Mouse (Mus musculus) spleen, adult 12 weeks (tissue): ENCODE results near the gene Hoxa5.

Experiments used
- DNase-seq: peaks from one replicate; pipeline ENCODE4 v3.0.0; 2022; ENCODE audit warnings: low spot score

Gene Hoxa5

GRCm38 (mm10) chr6:52226569-52227257 is 22.3 kb upstream of the Hoxa5 start:
- no peak for DNase-seq

- DNase-seq: no peak
Measured at GRCm38 (mm10) chr6:52225612-52226568, 21.5 kb upstream of the Hoxa5 start.

GRCm38 (mm10) chr6:52224895-52225611 is 20.7 kb upstream of the Hoxa5 start:
- DNase-seq: no peak

DNA sequence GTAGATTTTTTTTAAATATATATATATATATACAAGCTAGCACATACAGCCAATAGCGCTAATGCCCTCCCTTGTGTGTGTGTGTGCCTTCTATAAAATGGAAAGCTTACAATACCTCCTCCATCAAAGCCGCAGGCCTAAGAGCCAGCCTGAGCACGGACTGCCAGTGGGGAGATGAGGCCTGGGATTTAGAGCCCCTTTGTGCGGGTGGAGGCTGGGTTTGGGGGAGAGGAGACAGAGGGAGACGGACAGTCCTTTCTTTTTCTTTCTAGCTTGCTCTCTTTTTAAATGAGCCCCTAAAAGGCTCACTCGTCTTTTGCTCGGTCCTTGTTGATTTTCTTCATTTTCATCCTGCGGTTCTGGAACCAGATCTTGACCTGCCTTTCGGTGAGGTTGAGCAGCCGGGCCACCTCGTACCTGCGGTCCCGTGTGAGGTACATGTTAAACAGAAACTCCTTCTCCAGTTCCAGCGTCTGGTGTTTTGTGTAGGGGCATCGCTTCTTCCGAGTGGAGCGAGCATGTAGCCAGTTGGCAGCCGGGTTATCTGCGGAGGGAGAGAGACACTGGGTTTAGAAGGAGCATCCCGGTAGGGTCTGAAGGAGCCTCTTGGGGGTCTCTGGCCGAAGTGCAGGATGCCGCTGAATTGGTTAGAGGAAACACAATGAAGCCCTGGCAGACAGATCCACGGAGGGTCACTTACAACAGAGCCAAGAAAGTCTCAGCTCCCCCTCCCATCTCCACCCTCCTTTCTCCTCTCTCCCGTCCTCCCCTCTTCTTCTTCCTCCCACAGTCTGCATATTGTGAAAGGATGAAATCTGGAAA is 19.8 kb upstream of the Hoxa5 start:
- DNase-seq: no peak

GRCm38 (mm10) chr6:52222729-52223128 is 18.3 kb upstream of the Hoxa5 start:
- no peak for DNase-seq

GRCm38 (mm10) chr6:52221993-52222685 is 17.8 kb upstream of the Hoxa5 start:
- no peak for DNase-seq

GRCm38 (mm10) chr6:52221337-52221992 is 17.1 kb upstream of the Hoxa5 start, which contains the start of gene Hoxa7:
Gene Hoxa7, minus strand, starts transcription at chr6:52221854.
- DNase-seq: peak; percentile 63

GRCm38 (mm10) chr6:52220865-52221310 is 16.5 kb upstream of the Hoxa5 start:
- no peak for DNase-seq

DNA sequence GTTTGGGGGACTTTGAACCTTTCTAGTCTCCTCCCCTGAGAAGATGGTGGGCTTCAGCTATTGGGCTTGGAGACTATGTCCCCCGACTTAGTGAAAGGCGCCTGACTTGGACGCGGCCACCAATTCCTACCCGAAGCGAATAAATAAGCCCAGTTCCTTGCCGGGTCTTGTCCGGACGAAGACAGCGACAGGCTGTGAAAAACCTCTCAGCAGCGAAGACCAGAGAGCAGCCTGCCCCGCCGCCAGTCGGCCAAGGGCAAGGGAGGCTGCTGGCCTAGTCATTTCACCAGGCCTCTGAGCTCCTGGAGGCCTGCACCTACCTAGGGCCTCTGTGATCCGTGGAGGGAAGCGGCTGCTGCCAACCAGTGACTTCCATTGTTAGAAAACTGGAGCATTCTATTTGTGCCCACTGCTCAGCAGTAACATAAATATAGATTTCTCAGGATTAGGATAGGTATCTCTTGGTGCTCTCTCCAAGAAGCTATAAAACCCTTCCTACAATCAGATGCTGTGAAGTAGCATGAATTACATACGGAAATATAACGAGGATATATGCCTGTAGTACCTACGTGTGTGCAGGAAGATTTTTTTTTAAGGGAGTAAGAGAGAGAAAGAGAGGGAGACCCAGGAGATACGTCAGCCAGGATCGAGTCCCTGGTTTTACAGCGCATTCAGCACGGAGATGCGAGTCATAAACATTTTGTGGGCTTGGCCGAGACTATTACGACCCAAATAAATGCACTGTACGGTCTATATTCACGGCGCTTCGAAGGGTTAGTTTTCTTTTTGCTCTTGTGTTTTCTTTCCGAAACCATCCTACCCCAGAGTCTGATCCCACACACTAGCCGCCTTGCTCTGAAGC is 15.8 kb upstream of the Hoxa5 start:
- no peak for DNase-seq

DNA sequence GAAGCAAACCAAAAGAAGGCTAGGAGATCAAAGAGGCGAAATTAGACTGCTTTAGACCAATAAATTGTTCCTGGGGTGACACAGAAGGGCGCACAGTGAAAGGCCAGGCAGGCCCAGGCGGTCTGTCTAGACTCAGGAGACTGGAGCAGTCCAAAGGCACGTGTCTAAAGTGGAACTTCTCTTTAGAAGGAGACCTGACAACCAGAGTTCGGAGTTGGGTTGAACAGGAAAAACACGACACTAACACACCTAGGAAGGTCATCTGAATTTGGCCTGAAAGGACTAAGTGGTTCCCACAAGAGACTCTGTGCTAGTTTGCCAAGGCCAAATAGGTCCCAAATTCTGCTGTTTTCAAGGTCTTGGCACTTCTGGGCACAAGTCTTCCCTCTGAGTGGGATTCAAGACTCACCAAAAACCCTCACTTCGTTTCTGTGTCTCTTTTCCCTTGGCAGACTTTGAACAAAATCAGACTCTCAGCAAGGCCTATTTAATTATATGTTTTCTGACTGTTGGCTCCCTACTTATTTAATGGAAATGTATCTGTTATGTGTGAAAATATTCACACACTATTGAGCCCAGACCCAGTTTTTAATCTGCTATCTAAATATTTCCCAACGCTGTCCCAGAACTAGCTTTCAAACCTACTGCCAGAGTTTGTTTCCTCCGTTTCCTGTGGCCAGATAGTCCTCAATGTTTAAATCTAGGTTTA is 15.0 kb upstream of the Hoxa5 start:
- no peak for DNase-seq

DNA sequence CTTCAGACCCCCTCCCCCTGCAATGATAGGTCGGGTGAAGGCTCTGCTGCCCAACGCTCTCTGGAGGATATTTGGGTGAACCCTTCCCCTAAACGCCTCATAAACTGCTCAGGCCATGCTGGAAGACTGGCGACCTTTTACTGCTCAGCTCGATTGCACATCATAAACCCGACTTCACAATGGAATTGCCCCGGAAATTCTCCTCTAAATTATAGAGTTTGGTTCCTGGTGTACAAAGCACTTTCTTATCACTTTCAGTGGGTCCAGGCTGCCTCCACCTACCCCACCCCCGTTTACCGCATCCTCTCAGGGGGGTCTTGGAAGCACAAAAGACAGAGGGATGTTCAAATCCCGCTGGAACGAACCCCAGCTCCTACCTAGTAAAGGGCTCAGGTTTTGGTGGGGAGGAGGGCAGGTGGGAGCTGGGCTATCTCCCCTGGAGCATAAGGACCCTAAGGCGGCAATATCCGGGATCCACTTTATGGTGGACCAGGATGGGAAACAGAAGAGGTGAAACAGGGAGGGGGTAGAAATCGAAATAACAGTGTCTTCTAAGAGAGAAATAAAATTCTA is 14.3 kb upstream of the Hoxa5 start:
- DNase-seq: no peak

GRCm38 (mm10) chr6:52217895-52218642 is 13.7 kb upstream of the Hoxa5 start:
- DNase-seq: no peak

GRCm38 (mm10) chr6:52217459-52217768 is 13.0 kb upstream of the Hoxa5 start:
- no peak for DNase-seq

DNA sequence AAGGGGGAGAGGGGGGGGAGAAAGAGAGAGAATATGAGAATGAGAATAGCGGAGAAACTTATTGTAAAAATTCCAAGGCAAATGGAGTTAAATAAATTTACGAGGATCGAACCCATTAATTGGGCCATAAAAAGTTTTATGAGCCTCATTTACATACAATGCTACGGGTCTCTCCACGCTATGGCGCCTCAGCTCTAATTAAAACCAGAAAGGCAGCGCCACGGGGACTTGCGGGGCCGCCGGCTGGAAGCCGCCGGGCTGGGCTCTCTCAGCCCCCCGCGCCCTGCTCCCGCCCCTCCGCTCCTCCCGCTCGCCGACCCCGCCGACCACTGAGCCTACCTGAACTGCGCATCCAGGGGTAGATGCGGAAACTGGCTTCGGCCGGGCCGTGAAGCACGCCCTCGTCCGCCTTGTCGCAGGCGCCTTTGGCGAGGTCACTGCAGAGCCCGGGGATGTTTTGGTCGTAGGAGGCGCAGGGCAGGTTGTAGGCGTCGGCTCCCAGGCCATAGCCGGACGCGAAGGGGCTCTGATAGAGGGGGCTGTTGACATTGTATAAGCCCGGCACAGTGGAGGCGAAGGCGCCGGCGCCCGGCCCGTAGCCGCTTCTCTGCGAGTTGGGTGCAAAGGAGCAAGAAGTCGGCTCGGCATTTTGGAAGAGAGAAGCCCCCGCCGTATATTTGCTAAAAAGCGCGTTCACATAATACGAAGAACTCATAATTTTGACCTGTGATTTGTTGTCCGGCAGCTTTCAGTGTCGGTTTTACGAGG is 12.5 kb upstream of the Hoxa5 start:
- DNase-seq: no peak

GRCm38 (mm10) chr6:52215771-52216535 is 11.6 kb upstream of the Hoxa5 start:
- DNase-seq: no peak

- DNase-seq: no peak
Measured at GRCm38 (mm10) chr6:52215070-52215469, 10.7 kb upstream of the Hoxa5 start.
